Mouse (Mus musculus): ENCODE data around the gene Cwc15.

- TF ChIP-seq CTCF (IDR thresholded peaks at IDR 0.05; ENCODE audit: control insufficient read depth, insufficient read depth, low read length) = no peak
- TF ChIP-seq POLR2A (IDR thresholded peaks at IDR 0.05; ENCODE audit: borderline replicate concordance, control insufficient read depth, low read depth, low read length) = no peak
Observed at GRCm38 (mm10) chr9:14456320-14456719, 44.1 kb upstream of the Cwc15 start.
